Mouse (Mus musculus): ENCODE results near the gene Zmiz1. TPM values are rescaled to one million over a fixed set of nuclear protein-coding genes. Genes with fewer than 3 reads are reported as not detected.

Gene Zmiz1
- total RNA-seq, 2 experiments from 2014 or later: 87.7 to 99.3 TPM

DNA sequence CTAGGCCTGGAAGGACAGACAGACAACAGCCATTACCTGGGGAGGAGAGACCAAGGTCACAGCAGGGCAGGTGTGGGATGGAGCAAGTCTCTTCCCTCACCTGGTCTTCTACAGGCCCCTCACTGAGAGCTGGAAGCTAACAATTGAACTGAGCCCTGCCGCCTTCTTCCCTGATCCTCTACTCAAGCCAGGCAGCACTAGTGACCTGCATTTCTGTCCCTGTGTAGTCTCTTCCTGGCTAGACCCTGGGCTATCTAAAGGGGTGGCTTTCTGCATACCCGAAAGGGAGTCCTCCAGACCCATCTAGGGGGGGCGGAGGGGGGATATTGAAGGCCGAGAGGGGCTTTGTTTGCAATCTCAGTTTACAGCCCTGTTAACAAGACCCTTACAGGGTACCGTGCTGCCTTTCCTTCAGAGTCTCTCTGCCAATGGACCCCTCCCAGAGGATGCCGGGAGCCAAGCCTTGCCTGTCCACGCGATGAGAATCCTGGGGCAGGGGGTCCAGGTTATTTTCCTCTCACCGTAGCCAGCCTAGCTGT, 152.2 kb downstream of the Zmiz1 start:
- no peak for DNase-seq (ENCODE audit: low spot score in 2 of 2)
- peak overlapping the region; percentile 97 for H3K27ac ChIP-seq
- peak overlapping the region; percentile 81; the same call in 1 of the 2 replicates for H3K4me3 ChIP-seq
- no peak for TF ChIP-seq CTCF (conservative IDR thresholded peaks at IDR 0.05)

- TF ChIP-seq CTCF (conservative IDR thresholded peaks at IDR 0.05): no peak
- DNase-seq (ENCODE audit: low spot score in 2 of 2): no peak
- no peak overlapping the region for H3K4me3 ChIP-seq
- peak overlapping the region; percentile 97; the same call in 1 of the 2 replicates for H3K27ac ChIP-seq
Observed at GRCm38 (mm10) chr14:25611815-25612698, 153.1 kb downstream of the Zmiz1 start.

GRCm38 (mm10) chr14:25613942-25614575, 155.1 kb downstream of the Zmiz1 start:
- no peak for DNase-seq (ENCODE audit: low spot score in 2 of 2)
- no peak for TF ChIP-seq CTCF (conservative IDR thresholded peaks at IDR 0.05)
- peak overlapping the region; percentile 51; the same call in 1 of the 2 replicates for H3K27ac ChIP-seq

GRCm38 (mm10) chr14:25614684-25615083, 155.7 kb downstream of the Zmiz1 start:
- H3K27ac ChIP-seq: peak overlapping the region; percentile 51; the same call in 1 of the 2 replicates
- DNase-seq (ENCODE audit: low spot score in 2 of 2): no peak

More at GRCm38 (mm10) chr14:25613942-25614575, 155.1 kb downstream of the Zmiz1 start:
- no peak overlapping the region for H3K4me3 ChIP-seq

DNA sequence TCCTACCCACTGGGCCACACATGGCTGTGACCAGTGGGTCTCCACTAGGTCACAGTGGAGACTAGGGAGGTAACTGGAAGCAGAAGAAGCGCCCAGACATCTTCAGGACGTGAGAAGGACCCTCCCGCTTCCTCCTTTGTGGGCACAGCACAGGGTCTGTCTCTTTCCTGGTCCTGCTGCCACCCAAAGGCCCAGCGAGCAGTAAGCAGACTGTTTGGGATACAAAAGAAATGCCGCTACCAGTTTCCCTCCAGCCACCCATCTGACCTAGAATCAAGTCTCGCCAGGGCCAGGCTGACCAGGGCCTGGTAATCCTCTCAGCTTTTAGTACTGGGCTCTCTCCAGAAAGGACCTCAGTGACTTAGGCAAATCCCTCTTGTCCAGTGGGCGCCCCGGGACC, 156.6 kb downstream of the Zmiz1 start:
- Histone ChIP-seq H3K4me3 (no peak overlapping the region), H3K27ac (peak overlapping the region; percentile 51; the same call in 1 of the 2 replicates)
- no peak for DNase-seq (ENCODE audit: low spot score in 2 of 2)
- TF ChIP-seq CTCF (conservative IDR thresholded peaks at IDR 0.05): no peak

More at GRCm38 (mm10) chr14:25614684-25615083, 155.7 kb downstream of the Zmiz1 start:
- H3K4me3 ChIP-seq: no peak overlapping the region
- TF ChIP-seq CTCF (conservative IDR thresholded peaks at IDR 0.05): no peak

- Histone ChIP-seq H3K4me3 (no peak overlapping the region), H3K27ac (peak overlapping the region; percentile 51; the same call in 1 of the 2 replicates)
- TF ChIP-seq CTCF (conservative IDR thresholded peaks at IDR 0.05): no peak
- DNase-seq (ENCODE audit: low spot score in 2 of 2): no peak
Observed at GRCm38 (mm10) chr14:25616009-25616723, 157.2 kb downstream of the Zmiz1 start.

- no peak for DNase-seq (ENCODE audit: low spot score in 2 of 2)
- no peak overlapping the region for H3K4me3 ChIP-seq
- TF ChIP-seq CTCF (conservative IDR thresholded peaks at IDR 0.05): no peak
- no peak overlapping the region for H3K27ac ChIP-seq
Observed at GRCm38 (mm10) chr14:25617264-25617663, 158.3 kb downstream of the Zmiz1 start.

DNA sequence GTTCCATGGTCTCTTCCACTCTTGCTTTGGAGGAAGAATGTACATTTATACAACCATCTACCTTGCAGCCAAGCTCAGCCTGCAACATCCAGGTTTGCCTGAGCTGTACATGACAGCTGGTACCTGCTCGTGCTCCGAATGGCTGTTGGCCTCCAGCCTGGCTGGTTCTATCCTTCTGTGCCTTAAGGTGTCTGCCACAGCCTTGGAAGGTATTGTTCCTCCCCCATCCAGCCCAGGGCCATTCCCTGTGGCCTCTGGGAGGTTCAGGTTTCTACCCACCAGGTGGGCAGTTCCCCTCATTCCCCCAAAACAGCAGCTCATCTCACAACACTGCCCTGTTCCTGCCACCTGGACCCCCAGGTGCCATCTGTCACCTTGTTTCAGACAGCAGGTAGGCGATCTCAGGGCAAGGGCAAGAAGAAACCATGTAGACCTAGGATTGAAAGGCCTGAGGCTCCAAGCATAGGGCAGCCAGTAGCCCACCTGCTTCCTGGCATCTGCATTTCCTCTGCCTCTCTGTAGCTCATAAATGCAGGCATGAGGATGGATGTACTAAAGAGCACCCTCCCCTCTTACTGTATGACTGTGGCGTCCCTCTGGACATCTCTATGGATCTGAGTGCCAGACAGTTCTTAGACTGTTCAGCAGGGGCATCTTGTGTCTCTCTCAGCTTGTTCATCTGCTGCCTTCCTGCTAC, 160.2 kb downstream of the Zmiz1 start:
- TF ChIP-seq CTCF (conservative IDR thresholded peaks at IDR 0.05): peak; percentile 7; the same call in 1 of the 2 replicates
- Histone ChIP-seq H3K4me3 (no peak overlapping the region), H3K27ac (peak overlapping the region; percentile 9; the same call in 1 of the 2 replicates)
- no peak for DNase-seq (ENCODE audit: low spot score in 2 of 2)

DNA sequence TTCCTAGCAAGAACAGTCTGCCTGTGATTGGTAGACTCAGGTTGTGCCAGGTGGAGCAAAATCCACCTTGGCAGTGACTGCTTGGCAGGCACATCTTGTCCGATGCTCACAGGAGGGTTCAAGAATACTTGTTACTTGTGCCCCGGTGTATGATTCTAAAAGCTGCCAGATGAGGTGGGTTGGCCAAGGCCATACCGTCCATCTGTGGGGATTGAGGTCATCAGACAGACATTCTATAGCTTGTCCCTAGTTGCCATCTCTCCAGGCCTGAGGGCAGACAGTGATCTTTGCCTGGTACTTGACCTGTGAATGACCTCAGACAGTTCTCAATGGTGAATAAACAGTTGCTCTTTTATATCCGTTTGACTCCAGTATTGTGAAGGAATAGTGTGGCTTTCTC, 161.8 kb downstream of the Zmiz1 start:
- DNase-seq (ENCODE audit: low spot score in 2 of 2): no peak
- Histone ChIP-seq H3K27ac (0 out of 2 replicates have a peak overlapping the region, but pooled peaks have one; percentile 29), H3K4me3 (no peak overlapping the region)
- TF ChIP-seq CTCF (conservative IDR thresholded peaks at IDR 0.05): no peak

DNA sequence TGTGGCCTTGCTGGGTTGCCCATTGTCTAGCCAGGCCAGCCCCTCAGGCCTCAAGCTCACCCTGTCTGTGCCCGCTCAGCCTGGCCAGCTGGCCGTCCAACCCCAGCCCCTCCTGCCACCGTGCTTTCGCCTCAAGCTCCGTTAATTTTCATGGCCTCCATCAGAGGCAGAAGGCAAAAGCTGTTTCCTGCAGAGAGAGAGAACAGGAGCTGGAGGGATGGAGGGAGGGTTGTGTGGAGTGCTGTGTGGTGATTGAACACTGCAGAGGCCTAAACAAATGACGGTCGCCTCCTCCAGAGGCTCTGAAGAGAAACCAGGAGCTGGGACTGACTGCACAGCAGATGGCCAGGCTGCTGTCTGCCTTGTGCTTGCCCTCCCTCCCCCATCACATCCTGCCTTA, 164.7 kb downstream of the Zmiz1 start:
- DNase-seq (ENCODE audit: low spot score in 2 of 2): peak; percentile 45 to 62
- TF ChIP-seq CTCF (conservative IDR thresholded peaks at IDR 0.05): no peak
- no peak overlapping the region for H3K4me3 ChIP-seq
- peak overlapping the region; percentile 92 for H3K27ac ChIP-seq

- no peak for TF ChIP-seq CTCF (conservative IDR thresholded peaks at IDR 0.05)
- 0 out of 2 replicates have a peak overlapping the region, but pooled peaks have one; percentile 92 for H3K27ac ChIP-seq
- no peak for DNase-seq (ENCODE audit: low spot score in 2 of 2)
- no peak overlapping the region for H3K4me3 ChIP-seq
Observed at GRCm38 (mm10) chr14:25624659-25625058, 165.7 kb downstream of the Zmiz1 start.

All from layer of hippocampus, adult 2 months (tissue).